Mouse (Mus musculus) induced T-regulatory cell, adult 2 months (primary cell): ENCODE measurements at regions not wholly inside any gene's neighbourhood (a gene's known extent, or its start where the extent isn't known, plus 50 kb on each side); places are given as distances from the start of the nearest gene placed in this dataset.

Source experiments
- DNase-seq: peaks from one replicate; pipeline ENCODE4 v3.0.0-alpha.2; 2012; ENCODE audit warnings: low read depth

- DNase-seq: no peak
These were observed 227.9 kb downstream of the Rnd3 start for GRCm38 (mm10) chr2:50921002-50921401.

- no peak for DNase-seq
These were observed 232.3 kb downstream of the Rnd3 start for GRCm38 (mm10) chr2:50916323-50917221.

- DNase-seq: no peak
These were observed 233.8 kb downstream of the Rnd3 start for GRCm38 (mm10) chr2:50915149-50915548.

GRCm38 (mm10) chr2:50914176-50914575 lies 234.7 kb downstream of the Rnd3 start:
- DNase-seq: no peak

GRCm38 (mm10) chr2:50908762-50909161 lies 240.1 kb downstream of the Rnd3 start:
- DNase-seq: no peak

GRCm38 (mm10) chr2:50902701-50903100 lies 246.2 kb downstream of the Rnd3 start:
- no peak for DNase-seq

GRCm38 (mm10) chr2:50902220-50902619 lies 246.7 kb downstream of the Rnd3 start:
- no peak for DNase-seq

GRCm38 (mm10) chr2:50888992-50889391 lies 259.9 kb downstream of the Rnd3 start:
- DNase-seq: no peak

GRCm38 (mm10) chr2:50887954-50888353 lies 261.0 kb downstream of the Rnd3 start:
- DNase-seq: no peak

- no peak for DNase-seq
These were observed 263.0 kb downstream of the Rnd3 start for GRCm38 (mm10) chr2:50885924-50886315.

- no peak for DNase-seq
These were observed 263.5 kb downstream of the Rnd3 start for GRCm38 (mm10) chr2:50885280-50885923.

- DNase-seq: no peak
These were observed 267.3 kb downstream of the Rnd3 start for GRCm38 (mm10) chr2:50881514-50882038.

- DNase-seq: no peak
These were observed 268.1 kb downstream of the Rnd3 start for GRCm38 (mm10) chr2:50880806-50881205.

- no peak for DNase-seq
These were observed 271.2 kb downstream of the Rnd3 start for GRCm38 (mm10) chr2:50877716-50878115.

GRCm38 (mm10) chr2:50875072-50875471 lies 273.8 kb downstream of the Rnd3 start:
- DNase-seq: no peak

- DNase-seq: no peak
These were observed 295.2 kb downstream of the Rnd3 start for GRCm38 (mm10) chr2:50853538-50854244.

- DNase-seq: no peak
These were observed 296.4 kb downstream of the Rnd3 start for GRCm38 (mm10) chr2:50852413-50852919.

GRCm38 (mm10) chr2:50850071-50850470 lies 298.8 kb downstream of the Rnd3 start:
- DNase-seq: no peak

- DNase-seq: no peak
These were observed 307.0 kb downstream of the Rnd3 start for GRCm38 (mm10) chr2:50841881-50842280.

- DNase-seq: no peak
These were observed 313.2 kb downstream of the Rnd3 start for GRCm38 (mm10) chr2:50835511-50836320.

- DNase-seq: no peak
These were observed 315.1 kb downstream of the Rnd3 start for GRCm38 (mm10) chr2:50833791-50834190.
